Mouse (Mus musculus) embryonic facial prominence, embryonic 13.5 days (tissue): ENCODE measurements at regions not wholly inside any gene's neighbourhood (a gene's known extent, or its start where the extent isn't known, plus 50 kb on each side); places are given as distances from the start of the nearest gene placed in this dataset.

ENCODE experiments used
- ATAC-seq: fragments of 200-750 bp; cut with Nextera tagmentation; 2 replicates; pipeline ENCODE4 v1.8.0; 2017; ENCODE audit warnings: low read depth; ENCODE audit not compliant: insufficient number of reproducible peaks, insufficient read depth, low FRiP score, low TSS enrichment
- H3K27ac ChIP-seq: fragments of 300-500 bp; sonication (generic); 2 replicates; pipeline ENCODE4 v1.5.1; 2015; ENCODE audit warnings: moderate library complexity, mild to moderate bottlenecking, inconsistent platforms
- H3K27me3 ChIP-seq: fragments of 300-500 bp; sonication (generic); 2 replicates; pipeline ENCODE4 v1.6.1; 2015; ENCODE audit warnings: mild to moderate bottlenecking, inconsistent platforms
- H3K36me3 ChIP-seq: fragments of 300-500 bp; sonication (generic); 2 replicates; pipeline ENCODE4 v1.6.1; 2015; ENCODE audit warnings: mild to moderate bottlenecking, inconsistent platforms
- H3K4me1 ChIP-seq: fragments of 300-500 bp; sonication (generic); 2 replicates; pipeline ENCODE4 v1.6.1; 2015; ENCODE audit warnings: inconsistent platforms
- H3K4me2 ChIP-seq: fragments of 300-500 bp; sonication (generic); 2 replicates; pipeline ENCODE4 v1.6.1; 2015; ENCODE audit warnings: moderate library complexity, mild to moderate bottlenecking, inconsistent platforms
- H3K4me3 ChIP-seq: fragments of 300-500 bp; sonication (generic); 2 replicates; pipeline ENCODE4 v1.5.1; 2015; ENCODE audit warnings: mild to moderate bottlenecking, inconsistent platforms
- H3K9ac ChIP-seq: fragments of 300-500 bp; sonication (generic); 2 replicates; pipeline ENCODE4 v1.6.1; 2015; ENCODE audit warnings: mild to moderate bottlenecking, inconsistent platforms
- H3K9me3 ChIP-seq: fragments of 300-500 bp; sonication (generic); 2 replicates; pipeline ENCODE4 v1.6.1; 2016; ENCODE audit warnings: inconsistent platforms
- WGBS: fragments of 180-500 bp; shearing (Covaris S2); methylation state at CpG from one replicate; pipeline ENCODE4 v1.1.7; 2015; ENCODE audit warnings: mixed read lengths; 5-methylcytosine and 5-hydroxymethylcytosine counted together

DNA sequence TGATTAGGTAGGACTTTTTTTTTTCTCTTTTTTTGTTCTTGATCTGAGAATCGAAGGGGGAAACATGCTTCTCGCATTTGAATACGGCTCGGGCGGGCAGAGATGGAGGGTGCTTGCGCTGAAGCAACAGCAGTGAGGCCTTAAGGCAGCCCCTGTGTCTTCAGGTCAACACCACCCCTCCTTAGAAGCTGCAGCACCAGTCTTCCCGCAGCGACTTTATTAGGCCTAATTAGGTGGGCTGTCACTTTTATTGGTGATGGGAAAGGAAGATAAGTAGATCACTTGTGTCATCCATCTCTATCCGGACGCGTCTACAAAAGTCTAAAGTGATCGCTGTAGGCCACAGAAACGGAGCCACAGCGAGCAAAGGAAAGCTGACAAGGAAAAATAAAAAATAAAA is 122.0 kb downstream of the Anxa2 start:
- ATAC-seq, result no peak
- no peaks in the 10 kb centered on the region for H3K9me3 ChIP-seq
- H3K27ac ChIP-seq, result no peak overlapping the region
- H3K4me3 ChIP-seq, result no peak overlapping the region
- 67% methylated on average over 14 of the region's 14 CpGs for WGBS
- H3K4me1 ChIP-seq, result no peaks in the 10 kb centered on the region
- H3K27me3 ChIP-seq, result no peaks in the 10 kb centered on the region
- no peak overlapping the region for H3K9ac ChIP-seq
- no peaks in the 10 kb centered on the region for H3K36me3 ChIP-seq
- no peak overlapping the region for H3K4me2 ChIP-seq

DNA sequence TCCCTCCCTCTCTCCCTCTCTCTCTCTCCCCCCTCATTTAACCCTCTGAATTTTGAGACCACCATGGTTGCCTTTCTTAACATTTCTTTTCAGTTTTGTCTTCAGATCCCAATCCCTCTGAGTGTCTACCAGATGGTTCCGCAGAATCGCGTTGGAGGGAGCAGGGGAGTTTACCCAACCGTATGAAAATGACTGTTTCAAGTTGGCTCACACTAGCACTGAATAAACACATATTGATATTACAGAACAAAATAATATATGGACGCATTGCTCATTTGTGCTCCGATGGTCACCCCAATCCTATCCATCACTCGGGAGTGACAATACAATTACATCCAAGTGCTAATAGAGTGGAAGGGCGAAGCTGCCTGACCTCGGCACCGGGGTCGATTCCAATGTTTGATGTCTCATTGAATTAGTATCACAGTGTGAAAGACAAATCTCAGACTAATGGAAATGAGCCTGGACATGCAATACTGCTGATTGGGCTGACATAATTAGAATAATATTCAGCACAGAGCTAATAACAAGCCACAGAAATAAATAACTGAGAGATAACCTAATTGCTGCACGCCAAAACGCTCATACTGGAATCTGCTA is 115.3 kb downstream of the Anxa2 start:
- Histone ChIP-seq H3K4me2 (no peak overlapping the region), H3K4me3 (no peak overlapping the region), H3K36me3 (no peaks in the 10 kb centered on the region), H3K9ac (no peak overlapping the region), H3K27ac (no peak overlapping the region), H3K4me1 (no peaks in the 10 kb centered on the region), H3K27me3 (no peaks in the 10 kb centered on the region), H3K9me3 (no peaks in the 10 kb centered on the region)
- 77% methylated on average over 13 of the region's 13 CpGs for WGBS
- no peak for ATAC-seq

DNA sequence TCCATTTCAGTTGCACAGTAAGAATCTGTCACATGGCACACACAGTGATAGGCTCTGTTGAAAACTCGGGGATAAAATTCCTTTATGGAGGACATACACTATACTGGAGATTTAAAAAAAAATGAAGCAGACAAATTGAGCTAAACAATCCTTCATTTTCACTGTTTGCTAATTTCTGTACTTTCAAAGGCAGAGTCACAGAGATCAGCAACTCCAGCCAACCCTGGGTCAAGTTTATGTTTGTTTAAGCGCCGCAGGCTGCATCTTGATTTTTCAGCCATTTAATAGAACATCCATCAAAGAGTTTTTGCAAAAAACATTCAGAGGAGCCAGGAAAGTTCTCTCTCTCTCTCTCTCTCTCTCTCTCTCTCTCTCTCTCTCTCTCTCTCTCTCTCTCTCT is 114.8 kb downstream of the Anxa2 start:
- no peaks in the 10 kb centered on the region for H3K9me3 ChIP-seq
- no peak overlapping the region for H3K4me3 ChIP-seq
- WGBS, result 78% methylated on average over 3 of the region's 3 CpGs
- no peaks in the 10 kb centered on the region for H3K36me3 ChIP-seq
- H3K4me1 ChIP-seq, result no peaks in the 10 kb centered on the region
- H3K27ac ChIP-seq, result no peak overlapping the region
- ATAC-seq, result no peak
- H3K9ac ChIP-seq, result no peak overlapping the region
- no peaks in the 10 kb centered on the region for H3K27me3 ChIP-seq
- no peak overlapping the region for H3K4me2 ChIP-seq

DNA sequence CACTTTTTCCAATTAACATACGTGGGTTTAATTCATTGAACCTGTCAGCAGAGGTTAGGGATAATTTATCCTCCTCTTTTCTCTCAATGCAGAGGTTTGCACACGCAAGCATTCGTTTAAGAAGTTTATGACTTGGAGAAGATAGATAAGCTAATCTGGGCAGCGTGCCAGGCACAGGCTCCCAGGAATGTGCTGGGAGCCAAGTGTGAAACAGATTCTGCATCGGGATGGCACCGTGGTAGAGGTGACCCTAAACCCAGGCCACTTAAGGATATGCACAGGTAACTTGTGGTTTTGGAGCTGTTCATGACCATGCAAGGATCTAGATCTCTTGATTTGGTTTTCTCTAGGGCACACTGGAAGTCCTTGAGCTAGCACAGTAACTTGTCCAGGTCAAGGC is 113.6 kb downstream of the Anxa2 start:
- ATAC-seq, result no peak
- Histone ChIP-seq H3K4me1 (no peaks in the 10 kb centered on the region), H3K4me2 (no peak overlapping the region), H3K4me3 (no peak overlapping the region), H3K9ac (no peak overlapping the region), H3K27ac (no peak overlapping the region), H3K27me3 (no peaks in the 10 kb centered on the region), H3K36me3 (no peaks in the 10 kb centered on the region), H3K9me3 (no peaks in the 10 kb centered on the region)
- 74% methylated on average over 6 of the region's 6 CpGs for WGBS

DNA sequence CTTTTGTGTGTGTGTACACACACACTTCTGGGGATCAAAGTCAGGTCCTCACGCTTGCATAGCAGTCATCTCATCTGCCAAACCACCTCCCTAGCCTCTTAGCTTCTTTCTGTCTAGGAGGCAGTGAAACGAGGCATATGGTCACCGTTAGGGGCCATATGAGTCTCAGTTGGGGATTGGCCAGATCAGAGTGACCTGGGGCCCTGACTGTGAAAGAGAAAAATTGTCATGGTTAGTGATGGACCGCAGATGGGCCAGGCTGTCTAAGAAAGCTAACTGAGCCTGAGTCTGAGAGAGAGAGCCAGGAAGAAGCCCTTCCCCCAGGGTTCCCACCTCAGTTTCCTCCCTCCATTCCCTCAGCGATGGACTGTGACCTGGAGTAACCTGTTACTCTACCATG is 89.8 kb downstream of the Anxa2 start:
- Histone ChIP-seq H3K9ac (no peak overlapping the region), H3K4me3 (no peak overlapping the region), H3K27ac (no peak overlapping the region), H3K27me3 (no peaks in the 10 kb centered on the region), H3K4me2 (no peak overlapping the region), H3K4me1 (0 out of 2 replicates have a peak, but pooled peaks cover 3% of the 10 kb centered on the region), H3K9me3 (no peaks in the 10 kb centered on the region), H3K36me3 (no peaks in the 10 kb centered on the region)
- WGBS, result 47% methylated on average over 5 of the region's 5 CpGs
- ATAC-seq, result no peak
